Mouse (Mus musculus): Measurements from ENCODE around the gene Fam81b. TPM values are rescaled to one million over a fixed set of nuclear protein-coding genes. Genes with fewer than 3 reads are reported as not detected.

Gene Fam81b
- total and polyA plus RNA-seq, 2 experiments from 2014 or later, result 0.21 TPM; not detected in 1

GRCm38 (mm10) chr13:76305241-76305640 is 369 bp upstream of the Fam81b start:
- 90% methylated on average over 3 of the region's 3 CpGs for WGBS
- DNase-seq (ENCODE audit: low spot score) (no peak), ATAC-seq (ENCODE audit: low FRiP score) (no peak)
- Histone ChIP-seq H3K36me3 (ENCODE audit: insufficient read depth, low read length) (no peaks in the 10 kb centered on the region), H3K9me3 (ENCODE audit: low read length) (no peaks in the 10 kb centered on the region), H3K4me3 (ENCODE audit: low read depth, low read length) (no peak overlapping the region), H3K4me1 (ENCODE audit: insufficient read depth, low read length) (no peaks in the 10 kb centered on the region), H3K27me3 (ENCODE audit: insufficient read depth, low read length) (no peaks in the 10 kb centered on the region), H3K27ac (ENCODE audit: low read depth, low read length) (no peak overlapping the region), H3K9ac (replicated peaks; ENCODE audit: low read length, poor library complexity, severe bottlenecking) (no peak overlapping the region), H3K4me2 (ENCODE audit: low read depth, low read length, poor library complexity, severe bottlenecking) (no peak overlapping the region)
- no peak for TF ChIP-seq CTCF (IDR thresholded peaks at IDR 0.05)

GRCm38 (mm10) chr13:76304201-76304600 is 671 bp downstream of the Fam81b start:
- 85% methylated on average over 1 of the region's 1 CpGs for WGBS
- no peak for TF ChIP-seq CTCF (IDR thresholded peaks at IDR 0.05)
- DNase-seq (ENCODE audit: low spot score), result peak; percentile 34
- no peak overlapping the region for H3K4me2 ChIP-seq (ENCODE audit: low read depth, low read length, poor library complexity, severe bottlenecking)
- H3K9ac ChIP-seq (replicated peaks; ENCODE audit: low read length, poor library complexity, severe bottlenecking), result no peak overlapping the region
- no peak for ATAC-seq (ENCODE audit: low FRiP score)
- no peaks in the 10 kb centered on the region for H3K4me1 ChIP-seq (ENCODE audit: insufficient read depth, low read length)
- H3K27ac ChIP-seq (ENCODE audit: low read depth, low read length), result no peak overlapping the region
- no peak overlapping the region for H3K4me3 ChIP-seq (ENCODE audit: low read depth, low read length)
- H3K36me3 ChIP-seq (ENCODE audit: insufficient read depth, low read length), result no peaks in the 10 kb centered on the region
- no peaks in the 10 kb centered on the region for H3K27me3 ChIP-seq (ENCODE audit: insufficient read depth, low read length)
- no peaks in the 10 kb centered on the region for H3K9me3 ChIP-seq (ENCODE audit: low read length)

- no peak overlapping the region for H3K27ac ChIP-seq (ENCODE audit: low read depth, low read length)
Observed at GRCm38 (mm10) chr13:76303160-76303559, 1.7 kb downstream of the Fam81b start.

GRCm38 (mm10) chr13:76302056-76302455 is 2.8 kb downstream of the Fam81b start:
- no peak overlapping the region for H3K27ac ChIP-seq (ENCODE audit: low read depth, low read length)
- no peak for ATAC-seq (ENCODE audit: low FRiP score)
- no peak for TF ChIP-seq CTCF (IDR thresholded peaks at IDR 0.05)
- H3K4me3 ChIP-seq (ENCODE audit: low read depth, low read length), result no peak overlapping the region
- no peak overlapping the region for H3K9ac ChIP-seq (replicated peaks; ENCODE audit: low read length, poor library complexity, severe bottlenecking)
- no peaks in the 10 kb centered on the region for H3K36me3 ChIP-seq (ENCODE audit: insufficient read depth, low read length)
- H3K27me3 ChIP-seq (ENCODE audit: insufficient read depth, low read length), result no peaks in the 10 kb centered on the region
- no peak for DNase-seq (ENCODE audit: low spot score)
- H3K4me1 ChIP-seq (ENCODE audit: insufficient read depth, low read length), result no peaks in the 10 kb centered on the region
- no peaks in the 10 kb centered on the region for H3K9me3 ChIP-seq (ENCODE audit: low read length)
- no peak overlapping the region for H3K4me2 ChIP-seq (ENCODE audit: low read depth, low read length, poor library complexity, severe bottlenecking)
- WGBS, result 87% methylated on average over 2 of the region's 2 CpGs

More at GRCm38 (mm10) chr13:76303160-76303559, 1.7 kb downstream of the Fam81b start:
- ATAC-seq (ENCODE audit: low FRiP score) (no peak), DNase-seq (ENCODE audit: low spot score) (no peak)
- no peaks in the 10 kb centered on the region for H3K4me1 ChIP-seq (ENCODE audit: insufficient read depth, low read length)
- no peak overlapping the region for H3K9ac ChIP-seq (replicated peaks; ENCODE audit: low read length, poor library complexity, severe bottlenecking)
- no peaks in the 10 kb centered on the region for H3K36me3 ChIP-seq (ENCODE audit: insufficient read depth, low read length)
- no peaks in the 10 kb centered on the region for H3K27me3 ChIP-seq (ENCODE audit: insufficient read depth, low read length)
- WGBS, result 88% methylated on average over 1 of the region's 1 CpGs
- H3K4me2 ChIP-seq (ENCODE audit: low read depth, low read length, poor library complexity, severe bottlenecking), result no peak overlapping the region
- no peaks in the 10 kb centered on the region for H3K9me3 ChIP-seq (ENCODE audit: low read length)
- no peak overlapping the region for H3K4me3 ChIP-seq (ENCODE audit: low read depth, low read length)
- no peak for TF ChIP-seq CTCF (IDR thresholded peaks at IDR 0.05)

- no peaks in the 10 kb centered on the region for H3K4me1 ChIP-seq (ENCODE audit: insufficient read depth, low read length)
- H3K36me3 ChIP-seq (ENCODE audit: insufficient read depth, low read length), result no peaks in the 10 kb centered on the region
- H3K9me3 ChIP-seq (ENCODE audit: low read length), result no peaks in the 10 kb centered on the region
- WGBS, result 80% methylated on average over 4 of the region's 4 CpGs
- H3K27me3 ChIP-seq (ENCODE audit: insufficient read depth, low read length), result no peaks in the 10 kb centered on the region
- H3K9ac ChIP-seq (replicated peaks; ENCODE audit: low read length, poor library complexity, severe bottlenecking), result no peak overlapping the region
- ATAC-seq (ENCODE audit: low FRiP score) (no peak), DNase-seq (ENCODE audit: low spot score) (no peak)
- no peak overlapping the region for H3K27ac ChIP-seq (ENCODE audit: low read depth, low read length)
- H3K4me2 ChIP-seq (ENCODE audit: low read depth, low read length, poor library complexity, severe bottlenecking), result no peak overlapping the region
- no peak overlapping the region for H3K4me3 ChIP-seq (ENCODE audit: low read depth, low read length)
- no peak for TF ChIP-seq CTCF (IDR thresholded peaks at IDR 0.05)
Observed at GRCm38 (mm10) chr13:76292050-76292449, 12.8 kb downstream of the Fam81b start.

- Histone ChIP-seq H3K27me3 (ENCODE audit: insufficient read depth, low read length) (no peaks in the 10 kb centered on the region), H3K4me3 (ENCODE audit: low read depth, low read length) (no peak overlapping the region), H3K27ac (ENCODE audit: low read depth, low read length) (no peak overlapping the region), H3K9me3 (ENCODE audit: low read length) (no peaks in the 10 kb centered on the region), H3K4me1 (ENCODE audit: insufficient read depth, low read length) (no peaks in the 10 kb centered on the region), H3K9ac (replicated peaks; ENCODE audit: low read length, poor library complexity, severe bottlenecking) (no peak overlapping the region), H3K4me2 (ENCODE audit: low read depth, low read length, poor library complexity, severe bottlenecking) (no peak overlapping the region), H3K36me3 (ENCODE audit: insufficient read depth, low read length) (no peaks in the 10 kb centered on the region)
- no peak for ATAC-seq (ENCODE audit: low FRiP score)
- no peak for TF ChIP-seq CTCF (IDR thresholded peaks at IDR 0.05)
- 91% methylated on average over 3 of the region's 3 CpGs for WGBS
- DNase-seq (ENCODE audit: low spot score), result no peak
Observed at GRCm38 (mm10) chr13:76284597-76284996, 20.3 kb downstream of the Fam81b start.
